Mouse (Mus musculus) CH12.LX (cell line): ENCODE measurements around the gene Rpl26.

Experiments used
- CTCF ChIP-seq, 2 experiments: IDR thresholded peaks in 1 of 2; conservative IDR thresholded peaks in 1 of 2; 2 replicates each; pipeline ENCODE4 v1.5.1; 2011 to 2012; ENCODE audit warnings: low read depth in 2 of 2, low read length in 2 of 2, improper control_type of control experiment in 1 of 2, inconsistent platforms in 1 of 2, mild to moderate bottlenecking in 1 of 2, moderate library complexity in 1 of 2
- POLR2A ChIP-seq: IDR thresholded peaks from 2 replicates; pipeline ENCODE4 v1.6.1; 2011; ENCODE audit warnings: low read depth, mild to moderate bottlenecking, improper control_type of control experiment, low read length

GRCm38 (mm10) chr11:68900519-68901350, 648 bp upstream of the Rpl26 start:
- TF ChIP-seq CTCF (conservative IDR thresholded peaks at IDR 0.05 in 1 of 2, IDR thresholded peaks at IDR 0.05 in 1 of 2; ENCODE audit: low read depth in 2 of 2, low read length in 2 of 2) (no peak), POLR2A (no peak)
